Mouse (Mus musculus) erythroblast, embryonic 14.5 days (primary cell): ENCODE data around the gene Xxylt1.

Source experiments
- GATA1 ChIP-seq: IDR thresholded peaks from 2 replicates; pipeline ENCODE4 v1.6.1; 2012; ENCODE audit warnings: low read length, inconsistent platforms, mixed read lengths
- TAL1 ChIP-seq: IDR thresholded peaks from 3 replicates; pipeline ENCODE4 v1.6.1; 2012; ENCODE audit warnings: low read length, inconsistent platforms, mixed read lengths

GRCm38 (mm10) chr16:30943919-30944318 is 137.3 kb downstream of the Xxylt1 start:
- TF ChIP-seq TAL1 (no peak), GATA1 (no peak)
